Mouse (Mus musculus) limb, embryonic 10.5 days (tissue): ENCODE data around the gene Dnaic1. TPM values are rescaled to one million over a fixed set of nuclear protein-coding genes. Genes with fewer than 3 reads are reported as not detected.

Source experiments
- DNase-seq: peaks from one replicate; pipeline ENCODE4 v3.0.0-alpha.2; 2017; ENCODE audit warnings: low spot score
- H3K27ac ChIP-seq: fragments of 300-500 bp; sonication (generic); 2 replicates; pipeline ENCODE4 v1.5.1; 2016; ENCODE audit warnings: mild to moderate bottlenecking
- H3K27me3 ChIP-seq: fragments of 300-500 bp; sonication (generic); 2 replicates; pipeline ENCODE4 v1.6.1; 2016; ENCODE audit warnings: low read depth, mild to moderate bottlenecking; ENCODE audit not compliant: poor library complexity, severe bottlenecking
- H3K36me3 ChIP-seq: fragments of 300-500 bp; sonication (generic); 2 replicates; pipeline ENCODE4 v1.6.1; 2016; ENCODE audit warnings: mild to moderate bottlenecking, moderate library complexity
- H3K4me1 ChIP-seq: fragments of 300-500 bp; sonication (generic); 2 replicates; pipeline ENCODE4 v1.6.1; 2016
- H3K4me3 ChIP-seq: fragments of 300-500 bp; sonication (generic); 2 replicates; pipeline ENCODE4 v1.5.1; 2016; ENCODE audit warnings: mild to moderate bottlenecking, moderate library complexity
- H3K9me3 ChIP-seq: fragments of 300-500 bp; sonication (generic); replicated peaks from 2 replicates; pipeline ENCODE4 v1.6.1; 2016; ENCODE audit warnings: mild to moderate bottlenecking
- WGBS: fragments of 180-500 bp; shearing (Covaris S2); methylation state at CpG from one replicate; pipeline ENCODE4 v1.1.7; 2016; 5-methylcytosine and 5-hydroxymethylcytosine counted together
- polyA plus RNA-seq: library from polyadenylated mRNA; unstranded; fragments of >200 nt; fragmentation: Nextera tagmentation; extraction: Ambion mirVana; gene quantifications from 2 replicates; pipeline ENCODE4 v1.2.1, GENCODE M21; 2016

Gene Dnaic1
- polyA plus RNA-seq, 1 experiment from 2014 or later, result 0.93 TPM

GRCm38 (mm10) chr4:41602818-41603217 lies 33.2 kb downstream of the Dnaic1 start:
- Histone ChIP-seq H3K4me1 (no peaks in the 10 kb centered on the region), H3K36me3 (no peaks in the 10 kb centered on the region), H3K27me3 (peaks cover 32% of the 10 kb centered on the region), H3K9me3 (no peaks in the 10 kb centered on the region), H3K27ac (no peak overlapping the region), H3K4me3 (no peak overlapping the region)
- 64% methylated on average over 4 of the region's 4 CpGs for WGBS
- DNase-seq, result no peak

GRCm38 (mm10) chr4:41604476-41605396 lies 35.2 kb downstream of the Dnaic1 start:
- peaks cover 27% of the 10 kb centered on the region; the same call in 1 of the 2 replicates for H3K27me3 ChIP-seq
- H3K9me3 ChIP-seq, result no peaks in the 10 kb centered on the region
- no peaks in the 10 kb centered on the region for H3K36me3 ChIP-seq
- DNase-seq, result no peak
- H3K27ac ChIP-seq, result no peak overlapping the region
- no peaks in the 10 kb centered on the region for H3K4me1 ChIP-seq
- 52% methylated on average over 8 of the region's 8 CpGs for WGBS
- H3K4me3 ChIP-seq, result no peak overlapping the region

- Histone ChIP-seq H3K4me3 (no peak overlapping the region), H3K36me3 (no peaks in the 10 kb centered on the region), H3K9me3 (no peaks in the 10 kb centered on the region), H3K4me1 (no peaks in the 10 kb centered on the region), H3K27ac (no peak overlapping the region), H3K27me3 (peaks cover 37% of the 10 kb centered on the region)
- peak; percentile 82 for DNase-seq
- 44% methylated on average over 4 of the region's 4 CpGs for WGBS
These were observed 37.2 kb downstream of the Dnaic1 start for GRCm38 (mm10) chr4:41606784-41607183.

- no peak overlapping the region for H3K27ac ChIP-seq
- no peaks in the 10 kb centered on the region for H3K36me3 ChIP-seq
- no peak overlapping the region for H3K4me3 ChIP-seq
- WGBS, result 87% methylated on average over 10 of the region's 10 CpGs
- H3K4me1 ChIP-seq, result peaks cover 7% of the 10 kb centered on the region; the same call in 1 of the 2 replicates
- H3K27me3 ChIP-seq, result peaks cover 22% of the 10 kb centered on the region
- no peaks in the 10 kb centered on the region for H3K9me3 ChIP-seq
- DNase-seq, result no peak
These were observed 40.4 kb downstream of the Dnaic1 start for GRCm38 (mm10) chr4:41609681-41610593.

GRCm38 (mm10) chr4:41610594-41610980 lies 41.0 kb downstream of the Dnaic1 start:
- no peak overlapping the region for H3K27ac ChIP-seq

GRCm38 (mm10) chr4:41612166-41612565 lies 42.6 kb downstream of the Dnaic1 start:
- Histone ChIP-seq H3K4me1 (peaks cover 7% of the 10 kb centered on the region; the same call in 1 of the 2 replicates), H3K36me3 (no peaks in the 10 kb centered on the region), H3K27ac (no peak overlapping the region), H3K4me3 (no peak overlapping the region), H3K9me3 (no peaks in the 10 kb centered on the region), H3K27me3 (peaks cover 43% of the 10 kb centered on the region)
- WGBS, result 64% methylated on average over 8 of the region's 8 CpGs
- DNase-seq, result no peak

More at GRCm38 (mm10) chr4:41610594-41610980, 41.0 kb downstream of the Dnaic1 start:
- Histone ChIP-seq H3K9me3 (no peaks in the 10 kb centered on the region), H3K27me3 (peaks cover 28% of the 10 kb centered on the region), H3K4me1 (peaks cover 7% of the 10 kb centered on the region; the same call in 1 of the 2 replicates), H3K36me3 (no peaks in the 10 kb centered on the region), H3K4me3 (no peak overlapping the region)
- no peak for DNase-seq
- WGBS, result 42% methylated on average over 6 of the region's 6 CpGs

- H3K27me3 ChIP-seq, result peaks cover 60% of the 10 kb centered on the region
- H3K4me1 ChIP-seq, result peaks cover 22% of the 10 kb centered on the region
- no peak overlapping the region for H3K27ac ChIP-seq
- peak; percentile 84 for DNase-seq
- no peak overlapping the region for H3K4me3 ChIP-seq
- H3K36me3 ChIP-seq, result no peaks in the 10 kb centered on the region
- no peaks in the 10 kb centered on the region for H3K9me3 ChIP-seq
- 11% methylated on average over 7 of the region's 7 CpGs for WGBS
These were observed 44.6 kb downstream of the Dnaic1 start for GRCm38 (mm10) chr4:41614156-41614555.

- Histone ChIP-seq H3K27ac (no peak overlapping the region), H3K4me1 (peaks cover 27% of the 10 kb centered on the region), H3K27me3 (peaks cover 73% of the 10 kb centered on the region), H3K4me3 (no peak overlapping the region), H3K36me3 (no peaks in the 10 kb centered on the region), H3K9me3 (no peaks in the 10 kb centered on the region)
- DNase-seq, result no peak
- WGBS, result 67% methylated on average over 9 of the region's 9 CpGs
These were observed 46.4 kb downstream of the Dnaic1 start for GRCm38 (mm10) chr4:41615661-41616599.

- H3K4me1 ChIP-seq, result peaks cover 23% of the 10 kb centered on the region
- peaks cover 79% of the 10 kb centered on the region for H3K27me3 ChIP-seq
- DNase-seq, result no peak
These were observed 49.6 kb downstream of the Dnaic1 start for GRCm38 (mm10) chr4:41618916-41619746.

GRCm38 (mm10) chr4:41622071-41622470 lies 52.5 kb downstream of the Dnaic1 start:
- Histone ChIP-seq H3K9me3 (no peaks in the 10 kb centered on the region), H3K27ac (no peak overlapping the region), H3K4me1 (peaks cover 34% of the 10 kb centered on the region), H3K4me3 (no peak overlapping the region), H3K36me3 (no peaks in the 10 kb centered on the region), H3K27me3 (peaks cover 73% of the 10 kb centered on the region)
- 87% methylated on average over 14 of the region's 14 CpGs for WGBS
- no peak for DNase-seq

More at GRCm38 (mm10) chr4:41618916-41619746, 49.6 kb downstream of the Dnaic1 start:
- no peak overlapping the region for H3K27ac ChIP-seq
- no peaks in the 10 kb centered on the region for H3K9me3 ChIP-seq
- 55% methylated on average over 12 of the region's 12 CpGs for WGBS
- H3K4me3 ChIP-seq, result no peak overlapping the region
- no peaks in the 10 kb centered on the region for H3K36me3 ChIP-seq

- Histone ChIP-seq H3K4me1 (peaks cover 77% of the 10 kb centered on the region), H3K9me3 (no peaks in the 10 kb centered on the region), H3K27ac (peak overlapping the region; percentile 83), H3K4me3 (peak overlapping the region; percentile 28), H3K27me3 (peaks cover 60% of the 10 kb centered on the region), H3K36me3 (no peaks in the 10 kb centered on the region)
- WGBS, result 3% methylated on average over 8 of the region's 8 CpGs
- peak; percentile 71 for DNase-seq
These were observed 58.8 kb downstream of the Dnaic1 start for GRCm38 (mm10) chr4:41628202-41628927.
